Mouse (Mus musculus) bone marrow macrophage, adult 2 months (primary cell): ENCODE measurements at regions not wholly inside any gene's neighbourhood (a gene's known extent, or its start where the extent isn't known, plus 50 kb on each side); places are given as distances from the start of the nearest gene placed in this dataset.

Experiments used
- CTCF ChIP-seq: IDR thresholded peaks from 2 replicates; pipeline ENCODE4 v1.5.1; 2012; ENCODE audit warnings: low read depth, mild to moderate bottlenecking, low read length, moderate library complexity
- POLR2A ChIP-seq: IDR thresholded peaks from 2 replicates; pipeline ENCODE4 v1.6.1; 2012; ENCODE audit warnings: mild to moderate bottlenecking, low read depth, low read length, borderline replicate concordance

GRCm38 (mm10) chr2:169501736-169502340, 85.7 kb downstream of the Gm11011 start:
- TF ChIP-seq CTCF (no peak), POLR2A (no peak)
